Mouse (Mus musculus) liver, embryonic 12.5 days (tissue): ENCODE results near the gene Dedd. TPM values are rescaled to one million over a fixed set of nuclear protein-coding genes. Genes with fewer than 3 reads are reported as not detected.

Experiments used
- polyA plus RNA-seq: library from polyadenylated mRNA; unstranded; fragments of >200 nt; fragmentation: Nextera tagmentation; extraction: Ambion mirVana; gene quantifications from 2 replicates; pipeline ENCODE4 v1.2.1, GENCODE M21; 2016

The Dedd gene
- polyA plus RNA-seq, 1 experiment from 2014 or later = 26.1 TPM

Other genes starting within 250 kb of the Dedd start
- gene Cfap126, start 215.2 kb upstream of the Dedd start, polyA plus RNA-seq = 2.1 and 2.3 TPM in 2 replicates
- 140 and 155 TPM in 2 replicates for gene Sdhc, start 178.5 kb upstream of the Dedd start, polyA plus RNA-seq
- 0.10 and 0.18 TPM in 2 replicates for gene Mpz, start 178.4 kb upstream of the Dedd start, polyA plus RNA-seq
- 1.1 and 1.2 TPM in 2 replicates for gene Pcp4l1, start 132.9 kb upstream of the Dedd start, polyA plus RNA-seq
- 0.23 and 0.36 TPM in 2 replicates for gene Nr1i3, start 115.2 kb upstream of the Dedd start, polyA plus RNA-seq
- gene Tomm40l, start 106.6 kb upstream of the Dedd start, polyA plus RNA-seq = 20.7 and 21.9 TPM in 2 replicates
- 2,516 and 2,642 TPM in 2 replicates for gene Apoa2, start 104.1 kb upstream of the Dedd start, polyA plus RNA-seq
- 55.8 and 60.7 TPM in 2 replicates for gene Fcer1g, start 94.8 kb upstream of the Dedd start, polyA plus RNA-seq
- gene Adamts4, start 78.7 kb upstream of the Dedd start, polyA plus RNA-seq = 0.61 and 0.72 TPM in 2 replicates
- gene Ndufs2, start 77.8 kb upstream of the Dedd start, polyA plus RNA-seq = 160 and 167 TPM in 2 replicates
- 29.9 and 35.8 TPM in 2 replicates for gene B4galt3, start 58.8 kb upstream of the Dedd start, polyA plus RNA-seq
- gene Ppox, start 48.0 kb upstream of the Dedd start, polyA plus RNA-seq = 199 and 207 TPM in 2 replicates
- gene Usp21, start 41.2 kb upstream of the Dedd start, polyA plus RNA-seq = 36.2 and 38.6 TPM in 2 replicates
- gene Ufc1, start 34.1 kb upstream of the Dedd start, polyA plus RNA-seq = 55.9 and 58.3 TPM in 2 replicates
- gene Nit1, start 16.5 kb downstream of the Dedd start, polyA plus RNA-seq = 22.8 and 25.3 TPM in 2 replicates
- gene Pfdn2, start 16.5 kb downstream of the Dedd start, polyA plus RNA-seq = 74.3 and 76.1 TPM in 2 replicates
- gene Klhdc9, start 31.7 kb downstream of the Dedd start, polyA plus RNA-seq = 0.35 and 0.46 TPM in 2 replicates
- gene Nectin4, start 41.0 kb downstream of the Dedd start, polyA plus RNA-seq = 0.06 and 0.13 TPM in 2 replicates
- 4.7 and 5.3 TPM in 2 replicates for gene Arhgap30, start 59.8 kb downstream of the Dedd start, polyA plus RNA-seq
- gene Usf1, start 82.2 kb downstream of the Dedd start, polyA plus RNA-seq = 27.5 and 28.7 TPM in 2 replicates
- gene Tstd1, start 89.7 kb downstream of the Dedd start, polyA plus RNA-seq = 3.1 TPM in 2 replicates
- gene F11r, start 108.4 kb downstream of the Dedd start, polyA plus RNA-seq = 28.2 and 28.9 TPM in 2 replicates
- gene Alyref2, start 174.3 kb downstream of the Dedd start, polyA plus RNA-seq = 4.2 and 4.8 TPM in 2 replicates
- not detected in 2 replicates for gene Itln1, start 206.1 kb downstream of the Dedd start, polyA plus RNA-seq
- 0.48 and 0.50 TPM in 2 replicates for gene Cd244a, start 230.0 kb downstream of the Dedd start, polyA plus RNA-seq